Comparison of ENCODE assay signal across 13 mouse cellular contexts in the genomic region with DNA sequence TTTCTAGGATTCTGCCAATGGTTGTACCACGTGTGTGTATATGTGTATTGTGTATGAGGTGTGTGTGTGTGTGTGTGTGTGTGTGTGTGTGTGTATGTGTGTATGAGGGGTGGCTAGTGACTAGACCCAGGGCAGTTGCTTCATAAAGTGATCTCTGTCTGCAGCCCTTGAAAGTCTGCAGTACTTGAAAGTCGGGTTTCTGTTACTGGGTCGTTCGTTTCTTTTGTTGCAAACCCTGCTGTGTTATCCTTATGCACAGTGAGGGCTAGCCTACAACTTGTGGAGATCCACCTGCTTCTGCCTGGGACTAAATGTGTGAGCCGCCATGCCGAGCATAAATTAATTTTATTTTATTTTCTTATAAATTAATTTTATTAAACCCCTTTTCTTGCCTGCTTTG.
A peak's percentile ranks its signal among the peaks of the same experiment; 100 is the strongest.
DNase-seq lines count a peak whose midpoint lies in the region; ATAC-seq lines count a peak whose summit lies in the region.
"Had no signal": no experiment of that assay in that cellular context is flagged by ENCODE, and none has a peak within 500 bp of the region (broad histone marks: within the 10 kb centered on the region; RNA-seq: fewer than 3 reads in every experiment).

No protein-coding gene starts in this region.

- H3K27me3 ChIP-seq in neural tube, embryonic 11.5 days (ENCODE audit: control insufficient read depth, insufficient read depth, low read length): no peaks in the 10 kb centered on the region
- H3K27me3 ChIP-seq in hindbrain, embryonic 12.5 days: no peaks in the 10 kb centered on the region
- no peaks in the 10 kb centered on the region for H3K27me3 ChIP-seq in midbrain, embryonic 14.5 days (ENCODE audit: control insufficient read depth, insufficient read depth, low read length)
- H3K27me3 ChIP-seq: heart, embryonic 15.5 days had no signal

- peak overlapping the region; percentile 89 for H3K27ac ChIP-seq in neural tube, embryonic 11.5 days (ENCODE audit: low read depth, low read length)
- H3K27ac ChIP-seq in hindbrain, embryonic 12.5 days: peak overlapping the region; percentile 91
- peak overlapping the region; percentile 91 for H3K27ac ChIP-seq in midbrain, embryonic 14.5 days (replicated peaks; ENCODE audit: low read depth, low read length)
- H3K27ac ChIP-seq: heart, embryonic 15.5 days; liver, embryonic 14.5 days had no signal

- peak overlapping the region; percentile 63 for H3K9ac ChIP-seq in neural tube, embryonic 11.5 days (ENCODE audit: low read length)
- peak overlapping the region; percentile 55; the same call in 1 of the 2 replicates for H3K9ac ChIP-seq in hindbrain, embryonic 12.5 days
- no peak overlapping the region for H3K9ac ChIP-seq in midbrain, embryonic 14.5 days (replicated peaks; ENCODE audit: low read length)
- H3K9ac ChIP-seq: heart, embryonic 15.5 days; liver, embryonic 14.5 days had no signal

- peak overlapping the region; percentile 53 for H3K4me2 ChIP-seq in neural tube, embryonic 11.5 days (ENCODE audit: low read depth)
- peak overlapping the region; percentile 46 for H3K4me2 ChIP-seq in hindbrain, embryonic 12.5 days (replicated peaks)
- H3K4me2 ChIP-seq in midbrain, embryonic 14.5 days (ENCODE audit: low read length): peak overlapping the region; percentile 52
- H3K4me2 ChIP-seq: heart, embryonic 15.5 days had no signal

- ATAC-seq in neural tube, embryonic 11.5 days (ENCODE audit: insufficient read depth, low FRiP score, low TSS enrichment): no peak
- ATAC-seq in hindbrain, embryonic 12.5 days (ENCODE audit: low FRiP score): no peak
- no peak for ATAC-seq in midbrain, embryonic 14.5 days (ENCODE audit: low FRiP score, low TSS enrichment)

- H3K4me3 ChIP-seq in neural tube, embryonic 11.5 days (ENCODE audit: low read depth, low read length): peak overlapping the region; percentile 34
- peak overlapping the region; percentile 27 for H3K4me3 ChIP-seq in hindbrain, embryonic 12.5 days
- H3K4me3 ChIP-seq in midbrain, embryonic 14.5 days (replicated peaks; ENCODE audit: low read depth, low read length): peak overlapping the region; percentile 26
- H3K4me3 ChIP-seq: heart, embryonic 15.5 days had no signal

- no peaks in the 10 kb centered on the region for H3K36me3 ChIP-seq in neural tube, embryonic 11.5 days (ENCODE audit: control insufficient read depth, insufficient read depth, low read length)
- H3K36me3 ChIP-seq in hindbrain, embryonic 12.5 days: no peaks in the 10 kb centered on the region
- H3K36me3 ChIP-seq in midbrain, embryonic 14.5 days (ENCODE audit: control insufficient read depth, insufficient read depth, low read length): no peaks in the 10 kb centered on the region
- H3K36me3 ChIP-seq: heart, embryonic 15.5 days had no signal

- peaks cover 41% of the 10 kb centered on the region for H3K4me1 ChIP-seq in neural tube, embryonic 11.5 days (ENCODE audit: control insufficient read depth, insufficient read depth, low read length)
- H3K4me1 ChIP-seq in hindbrain, embryonic 12.5 days: peaks cover 52% of the 10 kb centered on the region
- peaks cover 47% of the 10 kb centered on the region for H3K4me1 ChIP-seq in midbrain, embryonic 14.5 days (ENCODE audit: control insufficient read depth, insufficient read depth, low read length)
- H3K4me1 ChIP-seq: heart, embryonic 15.5 days had no signal

- no peaks in the 10 kb centered on the region for H3K9me3 ChIP-seq in neural tube, embryonic 11.5 days (ENCODE audit: control insufficient read depth, low read length)
- no peaks in the 10 kb centered on the region for H3K9me3 ChIP-seq in hindbrain, embryonic 12.5 days (replicated peaks)
- no peaks in the 10 kb centered on the region for H3K9me3 ChIP-seq in midbrain, embryonic 14.5 days (ENCODE audit: control insufficient read depth, low read length)
- H3K9me3 ChIP-seq: heart, embryonic 15.5 days had no signal

- no peak for DNase-seq in neural tube, embryonic 11.5 days (ENCODE audit: low spot score)
- no peak for DNase-seq in neural tube, embryonic 10.5 days (ENCODE audit: extremely low spot score, low spot score)
- DNase-seq in midbrain, embryonic 14.5 days: no peak
- no peak for DNase-seq in ovary, postnatal 36 days (ENCODE audit: low spot score)
- no peak for DNase-seq in spleen, adult 12 weeks (ENCODE audit: low spot score)
- no peak for DNase-seq in thymus, postnatal 14 days
- DNase-seq in cerebellum, adult 9-11 months: no peak
- DNase-seq: adrenal gland, postnatal 10 days; lung, postnatal 10 days; thymus, adult 2 months had no signal

- 42% methylated on average over 6 of the region's 6 CpGs for WGBS in neural tube, embryonic 11.5 days
- WGBS in hindbrain, embryonic 12.5 days: 31% methylated on average over 6 of the region's 6 CpGs
- WGBS in midbrain, embryonic 14.5 days: 27% methylated on average over 6 of the region's 6 CpGs
